Mouse (Mus musculus) lung, adult 2 months (tissue): Measurements from ENCODE around the gene Fam124a. TPM values are rescaled to one million over a fixed set of nuclear protein-coding genes. Genes with fewer than 3 reads are reported as not detected.
"Not testable (repeated sequence)": the region's sequence is repeated elsewhere in the genome, so short reads cannot be mapped to it uniquely, and the experiment has no call there.

Experiments used
- DNase-seq: peaks from one replicate; pipeline ENCODE4 v3.0.0; 2022
- H3K4me1 ChIP-seq: fragments of 200-500 bp; 2 replicates; pipeline ENCODE4 v1.6.1; 2011; ENCODE audit warnings: low read length; ENCODE audit not compliant: control insufficient read depth, insufficient read depth
- H3K4me3 ChIP-seq: fragments of 200-500 bp; replicated peaks from 2 replicates; pipeline ENCODE3; 2011; ENCODE audit warnings: low read depth, mild to moderate bottlenecking, control low read depth, low read length; ENCODE audit errors: extremely low read depth
- CTCF ChIP-seq: fragments of 200-500 bp; IDR thresholded peaks from 2 replicates; pipeline ENCODE4 v1.5.1; 2011; ENCODE audit warnings: mild to moderate bottlenecking, low read length, control low read depth; ENCODE audit not compliant: insufficient read depth
- POLR2A ChIP-seq: fragments of 200-500 bp; IDR thresholded peaks from 2 replicates; pipeline ENCODE4 v1.6.1; 2011; ENCODE audit warnings: low read depth, mild to moderate bottlenecking, control low read depth, low read length, borderline replicate concordance; ENCODE audit errors: extremely low read depth
- WGBS: fragments of 180-500 bp; shearing (Covaris S2); methylation state at CpG from one replicate; pipeline ENCODE4 v1.1.7; 2018; 5-methylcytosine and 5-hydroxymethylcytosine counted together
- polyA plus RNA-seq: library from polyadenylated mRNA; depleted of rRNA; stranded (reverse); fragments of >200 nt; gene quantifications from 2 replicates; pipeline ENCODE4 v1.2.3, GENCODE M21; 2012

The Fam124a gene
- polyA plus RNA-seq, 1 experiment, result 14.6 TPM

DNA sequence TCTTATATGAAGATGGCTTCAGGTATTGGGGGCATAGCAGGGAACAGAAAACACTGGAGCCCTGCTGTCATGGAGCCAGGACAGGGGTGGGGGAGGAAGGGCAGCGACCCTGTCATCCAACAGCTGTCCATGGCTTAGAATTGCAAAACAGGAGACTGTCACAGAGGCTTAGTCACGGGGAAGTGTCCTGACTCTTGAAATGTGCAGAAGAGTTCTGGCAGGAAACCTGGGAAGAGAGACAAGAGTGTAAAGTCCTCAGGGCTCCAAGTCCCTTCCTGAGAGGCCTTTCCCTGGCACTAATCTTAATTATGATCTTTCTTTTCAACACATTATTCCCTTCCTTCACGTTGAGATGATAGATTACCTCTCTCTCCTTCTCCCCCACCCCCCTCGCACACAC is 5.4 kb upstream of the Fam124a start:
- no peak for TF ChIP-seq POLR2A
- TF ChIP-seq CTCF, result no peak
- Histone ChIP-seq H3K4me1 (0 out of 2 replicates have a peak, but pooled peaks cover 3% of the 10 kb centered on the region), H3K4me3 (no peak overlapping the region)
- WGBS, result 31% methylated on average over 4 of the region's 4 CpGs
- DNase-seq, result no peak

GRCm38 (mm10) chr14:62552771-62553170 is 2.8 kb upstream of the Fam124a start:
- no peak overlapping the region for H3K4me3 ChIP-seq
- WGBS, result 81% methylated on average over 4 of the region's 4 CpGs
- H3K4me1 ChIP-seq, result peaks cover 8% of the 10 kb centered on the region
- no peak for TF ChIP-seq CTCF
- no peak for TF ChIP-seq POLR2A
- DNase-seq, result no peak

- no peak for DNase-seq
- H3K4me1 ChIP-seq, result peaks cover 8% of the 10 kb centered on the region
- no peak overlapping the region for H3K4me3 ChIP-seq
- WGBS, result 75% methylated on average over 5 of the region's 5 CpGs
- no peak for TF ChIP-seq POLR2A
Observed at GRCm38 (mm10) chr14:62553786-62554185, 1.8 kb upstream of the Fam124a start.

GRCm38 (mm10) chr14:62555840-62556810 is 588 bp downstream of the Fam124a start:
- peak; percentile 10 for DNase-seq
- Histone ChIP-seq H3K4me3 (peak overlapping the region; percentile 65), H3K4me1 (peaks cover 8% of the 10 kb centered on the region)
- WGBS, result 8% methylated on average over 38 of the region's 38 CpGs
- TF ChIP-seq CTCF, result no peak

DNA sequence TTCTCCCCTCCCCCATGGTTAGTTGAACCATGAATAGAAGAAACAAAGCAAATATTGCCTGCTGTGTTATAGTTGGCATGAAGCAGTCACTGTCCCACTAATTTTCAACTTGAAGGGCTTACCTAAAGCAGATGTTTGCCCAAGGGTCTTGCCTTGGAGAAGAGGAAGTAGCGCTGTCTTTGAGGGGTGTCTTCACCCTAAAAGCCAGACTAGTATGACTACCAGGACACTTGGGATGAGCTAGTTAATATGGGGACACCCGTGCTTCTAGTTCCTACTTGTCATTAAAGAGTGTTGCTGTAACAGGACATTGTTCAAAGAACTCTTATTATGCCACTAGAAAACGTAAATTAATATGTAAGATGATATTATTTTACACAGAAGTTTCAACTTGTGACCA is 1.6 kb downstream of the Fam124a start:
- 77% methylated on average over 3 of the region's 3 CpGs for WGBS
- DNase-seq, result no peak
- H3K4me1 ChIP-seq, result peaks cover 8% of the 10 kb centered on the region
- no peak for TF ChIP-seq CTCF
- no peak for TF ChIP-seq POLR2A
- no peak overlapping the region for H3K4me3 ChIP-seq

- WGBS, result 63% methylated on average over 17 of the region's 17 CpGs
- TF ChIP-seq CTCF (no peak), POLR2A (no peak)
- DNase-seq, result no peak
- peaks cover 5% of the 10 kb centered on the region for H3K4me1 ChIP-seq
- no peak overlapping the region for H3K4me3 ChIP-seq
Observed at GRCm38 (mm10) chr14:62561875-62562748, 6.6 kb downstream of the Fam124a start.

DNA sequence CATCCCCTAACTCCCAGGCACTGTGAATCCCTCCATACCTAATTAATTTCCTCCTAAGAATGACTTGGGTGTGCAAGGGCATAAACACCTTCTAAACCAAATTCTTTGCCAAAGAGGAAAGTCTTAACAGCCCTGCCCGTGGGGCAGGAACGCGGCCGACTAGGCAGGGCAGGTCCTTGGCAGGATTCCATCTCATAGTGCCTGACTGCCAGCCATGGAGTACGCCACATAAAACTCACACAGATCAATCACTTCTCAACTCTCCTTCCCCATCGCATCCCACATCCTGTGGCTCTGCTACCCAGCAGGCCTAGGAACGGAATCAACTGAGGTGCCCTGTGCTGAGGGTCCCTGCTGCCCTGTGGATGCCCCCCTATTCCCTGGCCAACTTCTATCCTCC is 8.1 kb downstream of the Fam124a start:
- no peak for DNase-seq
- H3K4me1 ChIP-seq, result peaks cover 3% of the 10 kb centered on the region
- TF ChIP-seq POLR2A, result no peak
- no peak for TF ChIP-seq CTCF
- WGBS, result 25% methylated on average over 7 of the region's 7 CpGs
- no peak overlapping the region for H3K4me3 ChIP-seq

GRCm38 (mm10) chr14:62566821-62567220 is 11.3 kb downstream of the Fam124a start, which contains the start of gene Gm4131:
Gene Gm4131 (minus strand): TSS chr14:62566921.
- DNase-seq, H3K4me1 ChIP-seq, H3K4me3 ChIP-seq: not testable (repeated sequence)
- WGBS, result 77% methylated on average over 9 of the region's 9 CpGs

GRCm38 (mm10) chr14:62569463-62569862 is 13.9 kb downstream of the Fam124a start:
- Histone ChIP-seq H3K4me1 (no peaks in the 10 kb centered on the region), H3K4me3 (no peak overlapping the region)
- DNase-seq, result no peak
- no peak for TF ChIP-seq CTCF
- TF ChIP-seq POLR2A, result no peak
- 84% methylated on average over 5 of the region's 5 CpGs for WGBS
